Mouse (Mus musculus) MEL (cell line): Measurements from ENCODE around the gene Ispd. TPM values are rescaled to one million over a fixed set of nuclear protein-coding genes. Genes with fewer than 3 reads are reported as not detected.
A peak's percentile ranks its signal among the peaks of the same experiment; 100 is the strongest.
"Not testable (repeated sequence)": the region's sequence is repeated elsewhere in the genome, so short reads cannot be mapped to it uniquely, and the experiment has no call there.

ENCODE experiments used
- DNase-seq: peaks from one replicate; pipeline ENCODE4 v3.0.0; 2011; ENCODE audit warnings: low read depth, low spot score
- H3K27ac ChIP-seq: 2 replicates; pipeline ENCODE4 v1.5.1; 2012; ENCODE audit warnings: low read depth, mild to moderate bottlenecking, control low read depth, low read length, moderate library complexity; ENCODE audit not compliant: control insufficient read depth
- H3K27me3 ChIP-seq, 2 experiments: fragments of 150-350 bp in 1 of 2; sonication (generic) in 1 of 2; 2 replicates each; pipeline ENCODE4 v1.6.1; 2012; ENCODE audit warnings: low read length in 2 of 2, mild to moderate bottlenecking in 2 of 2, improper control_type of control experiment in 1 of 2, moderate library complexity in 1 of 2; ENCODE audit not compliant: insufficient read depth in 2 of 2, control insufficient read depth in 1 of 2
- H3K36me3 ChIP-seq, 2 experiments: 2 replicates each; pipeline ENCODE4 v1.6.1; 2012 to 2014; ENCODE audit warnings: low read length in 2 of 2, improper control_type of control experiment in 1 of 2, inconsistent platforms in 1 of 2, mild to moderate bottlenecking in 1 of 2; ENCODE audit not compliant: insufficient read depth in 2 of 2, control insufficient read depth in 1 of 2
- H3K4me1 ChIP-seq, 2 experiments: fragments of 150-350 bp in 1 of 2; sonication (generic) in 1 of 2; 2 replicates each; pipeline ENCODE4 v1.6.1; 2012; ENCODE audit warnings: low read length in 2 of 2, improper control_type of control experiment in 1 of 2, mild to moderate bottlenecking in 1 of 2; ENCODE audit not compliant: insufficient read depth in 2 of 2, control insufficient read depth in 1 of 2
- H3K4me3 ChIP-seq, 2 experiments: fragments of 150-350 bp in 1 of 2; sonication (generic) in 1 of 2; 2 replicates each; pipeline ENCODE4 v1.5.1; 2012; ENCODE audit warnings: low read depth in 2 of 2, low read length in 2 of 2, mild to moderate bottlenecking in 2 of 2, moderate library complexity in 2 of 2, control low read depth in 1 of 2, improper control_type of control experiment in 1 of 2; ENCODE audit not compliant: control insufficient read depth in 1 of 2, insufficient read depth in 1 of 2
- H3K79me2 ChIP-seq: 2 replicates; pipeline ENCODE4 v1.6.1; 2012; ENCODE audit warnings: mild to moderate bottlenecking, low read length, moderate library complexity; ENCODE audit not compliant: control insufficient read depth, poor library complexity, insufficient read depth
- H3K9ac ChIP-seq: 2 replicates; pipeline ENCODE4 v1.6.1; 2012; ENCODE audit warnings: low read depth, mild to moderate bottlenecking, control low read depth, low read length, moderate library complexity; ENCODE audit not compliant: control insufficient read depth, poor library complexity, severe bottlenecking
- H3K9me3 ChIP-seq: fragments of 150-350 bp; sonication (generic); replicated peaks from 2 replicates; pipeline ENCODE4 v1.6.1; 2012; ENCODE audit warnings: mild to moderate bottlenecking, low read length, improper control_type of control experiment, moderate library complexity; ENCODE audit not compliant: insufficient read depth
- BHLHE40 ChIP-seq: IDR thresholded peaks from 2 replicates; pipeline ENCODE4 v1.6.1; 2012; ENCODE audit warnings: low read depth, mild to moderate bottlenecking, inconsistent platforms, low read length, improper control_type of control experiment, borderline replicate concordance
- CTCF ChIP-seq, 3 experiments: IDR thresholded peaks in 2 of 3; conservative IDR thresholded peaks in 1 of 3; 2 replicates each; pipeline ENCODE4 v1.5.1; 2011 to 2012; ENCODE audit warnings: low read length in 3 of 3, low read depth in 2 of 3, mild to moderate bottlenecking in 2 of 3, improper control_type of control experiment in 1 of 3, inconsistent platforms in 1 of 3, mixed read lengths in 1 of 3, moderate library complexity in 1 of 3; ENCODE audit not compliant: control insufficient read depth in 1 of 3, insufficient read depth in 1 of 3, poor library complexity in 1 of 3, severe bottlenecking in 1 of 3
- EP300 ChIP-seq, 2 experiments: IDR thresholded peaks; 2 replicates each; pipeline ENCODE4 v1.6.1; 2011; ENCODE audit warnings: improper control_type of control experiment in 2 of 2, low read length in 2 of 2, low read depth in 1 of 2, mild to moderate bottlenecking in 1 of 2
- MAFK ChIP-seq: IDR thresholded peaks from 2 replicates; pipeline ENCODE4 v1.6.1; 2011; ENCODE audit warnings: low read depth, mild to moderate bottlenecking, low read length, improper control_type of control experiment, borderline replicate concordance
- MAX ChIP-seq: IDR thresholded peaks from 2 replicates; pipeline ENCODE4 v1.6.1; 2011; ENCODE audit warnings: low read length, improper control_type of control experiment
- MAZ ChIP-seq: IDR thresholded peaks from 2 replicates; pipeline ENCODE4 v1.6.1; 2012; ENCODE audit warnings: low read depth, mild to moderate bottlenecking, inconsistent platforms, low read length, improper control_type of control experiment
- MEF2A ChIP-seq: IDR thresholded peaks from 2 replicates; pipeline ENCODE4 v1.6.1; 2014; ENCODE audit warnings: low read depth, mild to moderate bottlenecking, inconsistent platforms, low read length, improper control_type of control experiment; ENCODE audit not compliant: poor library complexity, insufficient replicate concordance, severe bottlenecking; ENCODE audit errors: extremely low read depth
- NRF1 ChIP-seq: IDR thresholded peaks from 2 replicates; pipeline ENCODE4 v1.6.1; 2014; ENCODE audit warnings: low read depth, mild to moderate bottlenecking, inconsistent platforms, low read length, improper control_type of control experiment, moderate library complexity; ENCODE audit not compliant: poor library complexity, insufficient read depth, severe bottlenecking
- RAD21 ChIP-seq: IDR thresholded peaks from 2 replicates; pipeline ENCODE4 v1.6.1; 2011; ENCODE audit warnings: mild to moderate bottlenecking, low read depth, low read length, improper control_type of control experiment
- RCOR1 ChIP-seq: IDR thresholded peaks from 2 replicates; pipeline ENCODE4 v1.6.1; 2012; ENCODE audit warnings: low read depth, mild to moderate bottlenecking, inconsistent platforms, low read length, improper control_type of control experiment
- SMC3 ChIP-seq: IDR thresholded peaks from 2 replicates; pipeline ENCODE4 v1.6.1; 2011; ENCODE audit warnings: low read depth, low read length, improper control_type of control experiment
- TAL1 ChIP-seq: IDR thresholded peaks from 2 replicates; pipeline ENCODE4 v1.6.1; 2012; ENCODE audit warnings: mild to moderate bottlenecking, inconsistent platforms, low read length, moderate library complexity, mixed read lengths
- polyA plus RNA-seq, 2 experiments: library from polyadenylated mRNA; stranded (reverse) in 1 of 2; unstranded in 1 of 2; fragments of >175 nt in 1 of 2; fragments of >200 nt in 1 of 2; gene quantifications; 2 replicates each; pipeline versions ENCODE4 v1.2.1 to v1.2.4; 2012; ENCODE audit warnings: low replicate concordance in 2 of 2, low read depth in 1 of 2; ENCODE audit not compliant: insufficient read length in 2 of 2, insufficient read depth in 1 of 2, missing spikeins in 1 of 2
- total RNA-seq: library from RNA; depleted of rRNA; stranded (reverse); fragments of 300-350 nt; gene quantifications from 2 replicates; pipeline ENCODE4 v1.2.3, GENCODE M21; 2012

Ispd gene
- total and polyA plus RNA-seq, 3 experiments, result 2.4 to 54.1 (median 2.8) TPM

DNA sequence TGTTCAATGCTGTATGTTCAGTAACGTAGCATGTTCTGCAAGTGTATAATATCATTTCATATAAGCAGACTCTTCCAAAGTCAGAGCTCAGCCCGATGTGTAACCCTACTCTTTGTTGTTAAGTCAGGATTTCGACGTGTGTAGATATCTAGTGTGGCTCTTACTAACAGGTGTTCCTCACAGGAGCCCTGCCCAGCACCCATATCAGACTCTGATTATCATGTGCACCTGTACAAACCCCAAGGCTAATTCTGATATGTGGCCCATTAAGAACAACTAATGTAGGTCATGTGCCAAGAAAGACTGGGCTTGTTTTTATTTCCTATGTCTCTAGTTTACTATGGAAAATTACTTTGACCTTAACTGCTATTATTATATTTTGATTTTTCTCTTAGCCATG lies 17.2 kb upstream of the Ispd start:
- no peaks in the 10 kb centered on the region for H3K9me3 ChIP-seq
- no peak for TF ChIP-seq MEF2A
- TF ChIP-seq MAZ, result no peak
- no peak for TF ChIP-seq SMC3
- TF ChIP-seq MAFK, result no peak
- peaks cover 0 to 12% of the 10 kb centered on the region in 2 experiments; a peak in 2 of 4 replicates for H3K36me3 ChIP-seq
- no peaks in the 10 kb centered on the region for H3K27me3 ChIP-seq
- H3K9ac ChIP-seq, result no peak overlapping the region
- no peak overlapping the region for H3K27ac ChIP-seq
- H3K79me2 ChIP-seq, result no peaks in the 10 kb centered on the region
- no peak for DNase-seq
- no peak overlapping the region for H3K4me3 ChIP-seq
- peaks cover 0 to 11% of the 10 kb centered on the region in 2 experiments; a peak in 2 of 4 replicates for H3K4me1 ChIP-seq

DNA sequence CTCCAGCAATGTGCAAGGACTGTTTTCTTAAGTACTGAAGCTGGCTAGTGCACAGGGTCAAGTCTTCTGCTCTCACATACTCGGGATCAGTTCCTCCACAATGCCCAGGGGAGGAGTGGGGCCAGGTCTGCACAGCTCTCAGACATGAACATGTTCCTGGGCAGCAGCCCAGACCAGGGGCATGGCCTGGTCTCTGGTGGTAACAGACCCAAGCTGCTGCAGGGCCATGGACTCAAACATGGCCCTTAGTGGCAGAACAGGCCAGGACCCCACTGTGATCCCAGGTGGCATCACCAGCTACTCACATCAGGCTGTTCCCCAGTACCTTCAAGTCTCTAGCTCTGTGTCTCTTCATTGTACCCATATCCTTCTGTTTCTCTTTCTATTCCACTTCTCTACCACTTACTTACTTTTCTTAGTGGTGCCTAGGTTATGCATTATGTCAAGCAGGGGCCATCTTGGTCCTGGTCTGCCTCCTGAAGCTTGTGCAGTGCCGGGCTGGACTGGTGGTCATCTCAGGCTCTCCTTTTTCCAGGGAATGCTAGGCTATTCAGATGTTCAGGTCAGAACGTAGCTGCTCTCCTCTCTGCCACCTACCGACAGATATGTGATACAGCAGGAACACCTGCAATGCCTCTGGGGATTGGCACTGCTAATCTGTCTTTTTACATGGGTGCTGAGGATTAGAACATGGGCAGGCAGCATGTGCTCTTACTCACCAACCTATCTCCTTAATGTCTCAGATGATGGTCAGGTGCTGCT lies 7.8 kb upstream of the Ispd start:
- no peaks in the 10 kb centered on the region for H3K9me3 ChIP-seq
- DNase-seq, result peak; percentile 54
- TF ChIP-seq RAD21 (peak; percentile 32), MAX (no peak), CTCF (IDR thresholded peaks at IDR 0.05 in 2 of 3, conservative IDR thresholded peaks at IDR 0.05 in 1 of 3; ENCODE audit: control insufficient read depth in 1 of 3, insufficient read depth in 1 of 3, low read depth in 2 of 3, low read length in 3 of 3, poor library complexity in 1 of 3, severe bottlenecking in 1 of 3) (peak; percentile 42 to 63 (median 63)), BHLHE40 (no peak), SMC3 (peak; percentile 59), MAFK (no peak), RCOR1 (no peak), NRF1 (no peak), EP300 (IDR thresholded peaks at IDR 0.05; ENCODE audit: low read depth in 1 of 2, low read length in 2 of 2) (no peak), TAL1 (no peak)
- H3K4me3 ChIP-seq, result peak overlapping the region in 1 of 2 experiments; percentile 4; a peak in 1 of 4 replicates
- no peaks in the 10 kb centered on the region for H3K36me3 ChIP-seq
- H3K79me2 ChIP-seq, result no peaks in the 10 kb centered on the region
- H3K4me1 ChIP-seq, result no peaks in the 10 kb centered on the region
- no peaks in the 10 kb centered on the region for H3K27me3 ChIP-seq
- H3K27ac ChIP-seq, result no peak overlapping the region
- H3K9ac ChIP-seq, result no peak overlapping the region

DNA sequence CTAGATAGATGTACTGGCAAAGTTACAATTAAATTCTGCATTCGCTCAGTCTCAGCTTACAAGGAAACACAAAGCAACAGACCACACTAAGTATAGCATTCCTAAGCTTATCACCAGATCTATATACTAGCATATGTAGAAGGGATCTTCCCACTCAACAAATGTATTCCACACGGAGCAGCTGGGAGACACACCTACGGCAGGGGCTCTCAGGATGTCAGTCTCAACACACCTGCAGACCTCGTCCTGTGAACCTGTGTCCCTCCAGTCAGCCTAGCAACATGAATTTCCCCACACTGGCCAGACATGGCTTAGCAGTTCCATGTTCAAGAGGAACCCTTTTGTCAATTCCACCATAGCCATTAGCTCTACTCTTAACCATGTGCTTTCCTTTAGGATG lies 4.9 kb upstream of the Ispd start:
- H3K9me3 ChIP-seq, DNase-seq, H3K27ac ChIP-seq, H3K79me2 ChIP-seq, H3K4me3 ChIP-seq, H3K4me1 ChIP-seq, H3K9ac ChIP-seq, H3K27me3 ChIP-seq, H3K36me3 ChIP-seq: not testable (repeated sequence)
